Mouse (Mus musculus) effector memory CD4-positive, alpha-beta T cell, adult 7 months (primary cell): Measurements from ENCODE around the gene Nrtn. TPM values are rescaled to one million over a fixed set of nuclear protein-coding genes. Genes with fewer than 3 reads are reported as not detected.

Source experiments
- polyA plus RNA-seq: library from polyadenylated mRNA; unstranded; fragments of 100-300 nt; shearing (Covaris generic); gene quantifications from one replicate; pipeline ENCODE4 v1.2.1, GENCODE M21; 2017

The Nrtn gene
- polyA plus RNA-seq: not detected

GRCm38 (mm10) chr17:56757416-56758123, at the start of gene Nrtn:
TSS of gene Nrtn (minus strand) at chr17:56757530.

GRCm38 (mm10) chr17:56769950-56770349, 12.6 kb upstream of the Nrtn start, which contains the start of gene Prr22:
TSS of gene Prr22 (plus strand) at chr17:56770250.

GRCm38 (mm10) chr17:56764474-56765354, 7.4 kb upstream of the Nrtn start, which contains the start of gene Dus3l:
TSS of gene Dus3l (plus strand) at chr17:56764757.

GRCm38 (mm10) chr17:56717363-56718058, 39.8 kb downstream of the Nrtn start, which contains the start of the genes Ndufa11 and Vmac:
TSS of gene Ndufa11 (plus strand) at chr17:56717767.
TSS of gene Vmac (minus strand) at chr17:56718022.

Other genes starting within 250 kb of the Nrtn start
- not detected for gene Znrf4, start 245.1 kb downstream of the Nrtn start, polyA plus RNA-seq
- not detected for gene Gm20219, start 203.1 kb downstream of the Nrtn start, polyA plus RNA-seq
- gene Safb2, start 172.9 kb downstream of the Nrtn start, polyA plus RNA-seq: 195 TPM
- 186 TPM for gene Safb, start 172.7 kb downstream of the Nrtn start, polyA plus RNA-seq
- gene 2410015M20Rik, start 147.8 kb downstream of the Nrtn start, polyA plus RNA-seq: 134 TPM
- gene Rpl36, start 144.1 kb downstream of the Nrtn start, polyA plus RNA-seq: 1,929 TPM
- gene Lonp1, start 130.6 kb downstream of the Nrtn start, polyA plus RNA-seq: 49.1 TPM
- gene Catsperd, start 129.4 kb downstream of the Nrtn start, polyA plus RNA-seq: 0.44 TPM
- 71.1 TPM for gene Ranbp3, start 84.2 kb downstream of the Nrtn start, polyA plus RNA-seq
- 151 TPM for gene Ndufa11, start 39.8 kb downstream of the Nrtn start, polyA plus RNA-seq
- 12.2 TPM for gene Vmac, start 39.5 kb downstream of the Nrtn start, polyA plus RNA-seq
- gene Dus3l, start 7.2 kb upstream of the Nrtn start, polyA plus RNA-seq: 51.8 TPM
- 0.28 TPM for gene Prr22, start 12.7 kb upstream of the Nrtn start, polyA plus RNA-seq
- 1.6 TPM for gene Rfx2, start 73.5 kb upstream of the Nrtn start, polyA plus RNA-seq
- 0.15 TPM for gene Acsbg2, start 116.9 kb upstream of the Nrtn start, polyA plus RNA-seq
- 0.41 TPM for gene 1700061G19Rik, start 117.9 kb upstream of the Nrtn start, polyA plus RNA-seq
- gene Mllt1, start 177.9 kb upstream of the Nrtn start, polyA plus RNA-seq: 26.4 TPM
- not detected for gene Acer1, start 224.6 kb upstream of the Nrtn start, polyA plus RNA-seq
- 47.3 TPM for gene Clpp, start 232.8 kb upstream of the Nrtn start, polyA plus RNA-seq
- gene Alkbh7, start 239.8 kb upstream of the Nrtn start, polyA plus RNA-seq: 8.6 TPM
- not detected for gene Pspn, start 242.5 kb upstream of the Nrtn start, polyA plus RNA-seq